Mouse (Mus musculus) myocyte (in vitro differentiated cells): ENCODE data around the gene Pdia3.

Experiments used
- MYOG ChIP-seq, 3 experiments: IDR thresholded peaks; one replicate each; pipeline ENCODE4 v1.6.1; 2011; ENCODE audit warnings: control low read depth in 2 of 3, low read depth in 2 of 3, mild to moderate bottlenecking in 2 of 3; ENCODE audit not compliant: insufficient read length in 2 of 3, control insufficient read depth in 1 of 3, insufficient read depth in 1 of 3
- POLR2A ChIP-seq: IDR thresholded peaks from one replicate; pipeline ENCODE4 v1.6.1; 2011; ENCODE audit warnings: low read depth, mild to moderate bottlenecking, control low read depth, moderate library complexity; ENCODE audit not compliant: insufficient read length
- REST ChIP-seq: IDR thresholded peaks from one replicate; pipeline ENCODE4 v1.6.1; 2011; ENCODE audit warnings: mild to moderate bottlenecking, control low read depth, moderate library complexity; ENCODE audit not compliant: insufficient read depth, insufficient read length
- TCF12 ChIP-seq: IDR thresholded peaks from one replicate; pipeline ENCODE4 v1.6.1; 2011; ENCODE audit warnings: mild to moderate bottlenecking, control low read depth; ENCODE audit not compliant: poor library complexity, insufficient read depth, severe bottlenecking
- USF1 ChIP-seq: IDR thresholded peaks from one replicate; pipeline ENCODE4 v1.6.1; 2011; ENCODE audit warnings: low read depth, mild to moderate bottlenecking, control low read depth, moderate library complexity

DNA sequence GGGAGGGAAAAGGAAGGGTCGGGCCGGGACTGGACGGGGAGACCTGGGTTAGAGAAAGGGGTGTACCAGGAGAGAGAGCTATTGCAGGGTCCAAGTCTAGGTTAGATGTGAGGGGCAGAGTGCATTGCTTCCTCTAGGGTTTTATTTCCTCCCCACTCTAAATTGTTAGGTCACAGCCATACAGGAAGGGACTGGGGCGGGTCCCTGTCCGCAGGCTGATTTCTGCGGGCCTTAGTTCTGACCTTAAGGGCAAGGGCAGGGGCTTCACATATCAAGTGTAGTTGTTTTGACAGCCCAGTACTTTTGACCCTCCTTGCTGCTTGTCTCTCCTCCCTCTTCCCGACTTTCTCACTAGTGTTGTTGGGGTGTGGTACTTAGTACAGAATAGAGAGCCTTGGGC is 36.5 kb downstream of the Pdia3 start:
- no peak for TF ChIP-seq POLR2A
- no peak for TF ChIP-seq USF1
- no peak for TF ChIP-seq REST
- TF ChIP-seq MYOG (IDR thresholded peaks at IDR 0.05; ENCODE audit: control insufficient read depth in 1 of 3, insufficient read depth in 1 of 3, insufficient read length in 2 of 3, low read depth in 2 of 3), result no peak
- no peak for TF ChIP-seq TCF12
